Mouse (Mus musculus) liver, embryonic 16.5 days (tissue): Measurements from ENCODE around the gene Lrrc46. TPM values are rescaled to one million over a fixed set of nuclear protein-coding genes. Genes with fewer than 3 reads are reported as not detected.

ENCODE experiments used
- ATAC-seq: fragments of 200-750 bp; cut with Nextera tagmentation; 2 replicates; pipeline ENCODE4 v1.8.0; 2017; ENCODE audit warnings: low read depth, mild to moderate bottlenecking, moderate number of reproducible peaks, moderate library complexity
- H3K27ac ChIP-seq: fragments of 300-500 bp; sonication (generic); 2 replicates; pipeline ENCODE4 v1.5.1; 2014; ENCODE audit warnings: mild to moderate bottlenecking, low read length
- H3K27me3 ChIP-seq: fragments of 300-500 bp; sonication (generic); 2 replicates; pipeline ENCODE4 v1.6.1; 2014; ENCODE audit warnings: low read depth, low read length, mixed read lengths; ENCODE audit not compliant: control insufficient read depth, insufficient read depth
- H3K36me3 ChIP-seq: fragments of 300-500 bp; sonication (generic); 2 replicates; pipeline ENCODE4 v1.6.1; 2014; ENCODE audit warnings: mild to moderate bottlenecking; ENCODE audit not compliant: control insufficient read depth, insufficient read depth
- H3K4me1 ChIP-seq: fragments of 300-500 bp; sonication (generic); 2 replicates; pipeline ENCODE4 v1.6.1; 2014; ENCODE audit warnings: low read depth, low read length, mixed read lengths; ENCODE audit not compliant: control insufficient read depth
- H3K4me2 ChIP-seq: fragments of 300-500 bp; sonication (generic); 2 replicates; pipeline ENCODE4 v1.6.1; 2014; ENCODE audit warnings: low read depth, low read length, mixed read lengths
- H3K4me3 ChIP-seq: fragments of 300-500 bp; sonication (generic); 2 replicates; pipeline ENCODE4 v1.5.1; 2014; ENCODE audit warnings: low read depth, mild to moderate bottlenecking, low read length
- H3K9ac ChIP-seq: fragments of 300-500 bp; sonication (generic); 2 replicates; pipeline ENCODE4 v1.6.1; 2014; ENCODE audit warnings: low read depth, low read length
- H3K9me3 ChIP-seq: fragments of 300-500 bp; sonication (generic); replicated peaks from 2 replicates; pipeline ENCODE4 v1.6.1; 2016; ENCODE audit warnings: low read length; ENCODE audit not compliant: control insufficient read depth
- WGBS: fragments of 180-500 bp; shearing (Covaris S2); extraction: QIAGEN DNeasy Blood & Tissue Kit; methylation state at CpG from one replicate; pipeline ENCODE4 v1.1.7; 2014; ENCODE audit not compliant: insufficient replicate concordance; 5-methylcytosine and 5-hydroxymethylcytosine counted together
- polyA plus RNA-seq: library from polyadenylated mRNA; unstranded; fragments of >200 nt; fragmentation: Nextera tagmentation; extraction: Ambion mirVana; gene quantifications from 2 replicates; pipeline ENCODE4 v1.2.1, GENCODE M21; 2015

The Lrrc46 gene
- polyA plus RNA-seq, 1 experiment from 2014 or later = 0.41 TPM

DNA sequence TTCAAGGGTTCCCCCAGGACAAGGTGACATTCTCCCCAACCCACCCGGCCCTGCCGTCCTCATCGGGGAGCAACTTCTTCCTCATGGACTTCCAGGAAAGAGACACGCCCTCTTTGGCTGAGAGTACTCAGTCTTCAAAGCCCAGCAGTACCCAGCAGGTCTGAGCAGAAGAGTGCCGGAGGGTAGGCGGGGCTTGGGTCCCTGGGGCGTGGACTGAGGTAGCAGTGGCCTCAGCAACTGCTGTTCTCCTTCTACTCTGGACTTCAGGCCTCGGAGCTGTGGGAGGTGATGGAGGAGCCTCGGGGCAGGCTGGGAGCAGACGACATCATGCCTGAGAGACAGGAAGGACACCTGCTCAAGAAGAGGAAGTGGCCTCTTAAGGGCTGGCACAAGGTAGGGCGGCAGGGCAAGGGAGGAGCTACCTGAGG, 11.0 kb upstream of the Lrrc46 start:
- Histone ChIP-seq H3K4me1 (peaks cover 23% of the 10 kb centered on the region), H3K9ac (peak overlapping the region; percentile 73; the same call in 1 of the 2 replicates), H3K9me3 (no peaks in the 10 kb centered on the region), H3K27ac (no peak overlapping the region), H3K4me2 (peak overlapping the region; percentile 75), H3K36me3 (no peaks in the 10 kb centered on the region), H3K4me3 (peak overlapping the region; percentile 62), H3K27me3 (no peaks in the 10 kb centered on the region)
- whole genome bisulfite sequencing = 20% methylated on average over 11 of the region's 11 CpGs
- peak; percentile 64 for ATAC-seq

DNA sequence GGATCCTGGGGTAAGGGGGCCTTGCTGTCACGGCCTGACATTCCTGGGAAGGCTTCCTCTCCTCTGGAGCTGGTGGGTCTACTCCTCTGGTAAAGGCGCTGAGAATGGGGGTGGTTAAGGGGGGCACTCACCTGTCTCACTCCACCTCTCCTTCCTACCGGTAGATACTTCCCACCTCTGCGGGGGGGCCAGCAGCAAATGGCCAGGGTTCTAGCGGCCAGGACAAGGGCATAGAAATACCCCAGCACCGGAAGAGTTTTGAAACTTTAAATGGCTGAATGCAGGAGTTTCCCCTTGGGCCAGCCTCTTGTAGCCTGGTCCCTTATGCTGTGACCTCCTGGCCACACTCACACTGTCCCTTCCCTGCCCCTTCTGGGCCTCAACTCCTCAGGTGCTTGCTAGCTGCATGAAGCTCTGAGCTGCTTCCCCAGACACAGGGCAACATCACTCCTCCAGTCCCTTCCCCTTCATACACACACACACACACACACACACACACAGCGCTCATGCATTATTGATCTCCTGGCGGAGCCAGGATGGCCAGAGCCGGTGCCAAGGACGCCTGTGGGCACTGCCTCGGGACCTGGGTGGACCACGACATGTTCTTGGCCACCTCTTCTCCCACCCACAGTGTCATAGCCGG, 9.9 kb upstream of the Lrrc46 start:
- peak overlapping the region; percentile 62 for H3K4me3 ChIP-seq
- 0 out of 2 replicates have a peak, but pooled peaks have one; percentile 7 for ATAC-seq
- H3K9me3 ChIP-seq = no peaks in the 10 kb centered on the region
- no peaks in the 10 kb centered on the region for H3K36me3 ChIP-seq
- H3K4me1 ChIP-seq = peaks cover 23% of the 10 kb centered on the region
- H3K27ac ChIP-seq = peak overlapping the region; percentile 18; the same call in 1 of the 2 replicates
- WGBS = 11% methylated on average over 13 of the region's 13 CpGs
- peak overlapping the region; percentile 73 for H3K9ac ChIP-seq
- H3K4me2 ChIP-seq = peak overlapping the region; percentile 75
- H3K27me3 ChIP-seq = no peaks in the 10 kb centered on the region

DNA sequence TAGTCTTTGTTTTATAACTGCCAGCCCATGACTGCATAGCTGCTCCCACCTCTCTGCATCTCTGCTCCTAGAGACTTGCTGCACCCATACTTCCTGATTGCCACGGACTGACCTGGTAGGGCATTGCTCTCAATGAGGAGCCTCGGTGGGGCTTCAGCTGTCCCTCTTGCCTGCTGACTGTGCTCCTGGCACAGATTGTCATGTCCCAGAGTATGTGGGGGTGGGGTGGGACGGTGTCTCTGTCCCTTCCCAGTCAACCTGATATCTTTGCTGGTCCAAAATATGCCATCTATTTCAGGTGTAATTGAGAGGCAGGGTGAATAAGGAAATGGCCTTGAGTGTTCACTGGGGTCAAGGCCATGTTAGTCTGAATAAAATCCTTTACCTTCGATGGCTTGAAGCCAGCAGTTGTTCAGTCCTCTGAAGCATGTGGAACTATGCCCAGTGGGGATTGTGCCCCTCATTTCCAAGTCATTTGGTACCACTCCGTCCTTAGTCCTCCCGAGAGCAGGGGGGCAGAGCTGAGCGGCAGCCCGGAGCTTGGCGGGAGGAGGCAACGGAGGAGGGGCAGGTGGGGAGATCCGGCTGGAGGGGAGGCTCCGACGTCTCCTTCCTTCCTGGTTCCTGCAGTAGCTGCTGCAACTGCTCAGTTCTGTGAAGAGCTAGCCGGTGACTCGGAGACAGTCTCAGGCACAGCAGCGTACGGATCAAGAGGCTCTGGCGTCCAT, 9.2 kb upstream of the Lrrc46 start, which contains the start of gene Osbpl7:
Gene Osbpl7 (plus strand): TSS at position 413 of the 728 bp plus-strand sequence.
- Histone ChIP-seq H3K9me3 (no peaks in the 10 kb centered on the region), H3K4me2 (peak within 1 kb of the TSS; percentile 75), H3K4me3 (peak within 1 kb of the TSS; percentile 62), H3K27ac (peak within 1 kb of the TSS; percentile 18; the same call in 1 of the 2 replicates), H3K36me3 (no peaks in the 10 kb centered on the region; the same call in 1 of the 2 replicates), H3K9ac (peak within 1 kb of the TSS; percentile 73), H3K4me1 (peaks cover 23% of the 10 kb centered on the region), H3K27me3 (no peaks in the 10 kb centered on the region)
- peak; percentile 66 for ATAC-seq
- WGBS = 2% methylated on average over 18 of the region's 18 CpGs

DNA sequence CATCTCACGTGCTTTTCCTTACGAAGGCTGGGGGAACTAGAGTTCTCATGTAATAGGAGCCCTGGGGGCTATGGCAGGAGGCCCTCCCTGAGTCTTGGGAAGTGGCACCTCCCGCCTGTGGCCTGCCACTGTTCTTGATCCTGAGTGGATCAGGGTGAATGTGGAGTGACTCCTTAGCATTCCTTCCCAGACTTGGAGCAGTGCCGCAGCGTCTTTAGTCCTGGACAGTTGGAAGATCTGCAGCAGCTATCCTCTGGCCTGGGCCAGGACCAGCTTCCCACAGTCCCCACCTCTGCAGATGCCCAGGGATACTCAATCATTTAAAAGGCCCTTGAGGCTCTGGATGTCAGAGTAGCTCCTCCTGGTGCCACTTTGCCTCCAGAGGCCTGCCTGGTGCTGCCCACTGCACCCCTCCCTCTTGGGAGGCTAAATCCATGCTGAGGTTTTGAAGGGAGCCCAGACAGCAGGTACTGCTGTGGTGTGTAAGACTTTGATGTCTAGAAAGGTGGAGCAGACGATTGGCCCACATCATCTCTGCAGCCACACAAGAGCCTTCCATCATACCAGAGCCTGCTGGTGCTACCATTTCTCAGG, 8.4 kb upstream of the Lrrc46 start:
- peaks cover 23% of the 10 kb centered on the region for H3K4me1 ChIP-seq
- no peak for ATAC-seq
- H3K27me3 ChIP-seq = no peaks in the 10 kb centered on the region
- H3K9ac ChIP-seq = no peak overlapping the region
- H3K9me3 ChIP-seq = no peaks in the 10 kb centered on the region
- H3K27ac ChIP-seq = no peak overlapping the region
- no peak overlapping the region for H3K4me2 ChIP-seq
- no peaks in the 10 kb centered on the region; the same call in 1 of the 2 replicates for H3K36me3 ChIP-seq
- WGBS = 68% methylated on average over 6 of the region's 6 CpGs
- H3K4me3 ChIP-seq = no peak overlapping the region

DNA sequence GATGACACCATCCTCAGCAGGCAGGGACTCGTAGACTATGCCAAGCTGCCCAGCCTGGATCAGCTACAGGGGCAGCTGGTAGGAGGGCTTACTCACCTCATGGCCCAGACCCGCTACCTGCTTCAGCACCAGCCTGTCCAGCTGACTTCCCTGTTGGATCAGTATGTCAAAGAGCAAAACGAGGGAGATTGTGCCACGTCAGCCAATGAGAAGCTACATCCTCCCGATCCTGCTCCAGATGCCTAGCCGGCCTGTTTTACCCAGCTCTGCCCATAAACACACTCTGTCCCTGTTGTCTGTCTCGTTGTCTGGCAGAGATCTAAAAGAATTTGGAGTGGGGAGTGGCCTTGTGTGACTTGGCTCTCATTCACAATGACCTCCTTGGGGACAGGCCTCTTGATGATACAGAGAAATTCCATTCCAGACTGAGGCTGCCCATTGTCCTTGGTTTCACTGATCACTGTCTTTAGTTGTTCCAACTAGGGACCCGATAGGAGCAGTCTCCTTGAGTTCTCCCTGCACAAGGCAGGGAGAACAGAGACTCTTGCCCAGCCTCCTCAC, 7.0 kb upstream of the Lrrc46 start:
- H3K4me1 ChIP-seq = peaks cover 23% of the 10 kb centered on the region
- no peak overlapping the region for H3K9ac ChIP-seq
- H3K4me3 ChIP-seq = no peak overlapping the region
- H3K4me2 ChIP-seq = no peak overlapping the region
- H3K27me3 ChIP-seq = no peaks in the 10 kb centered on the region
- H3K36me3 ChIP-seq = no peaks in the 10 kb centered on the region; the same call in 1 of the 2 replicates
- ATAC-seq = no peak
- no peaks in the 10 kb centered on the region for H3K9me3 ChIP-seq
- WGBS = 74% methylated on average over 8 of the region's 8 CpGs
- H3K27ac ChIP-seq = no peak overlapping the region

DNA sequence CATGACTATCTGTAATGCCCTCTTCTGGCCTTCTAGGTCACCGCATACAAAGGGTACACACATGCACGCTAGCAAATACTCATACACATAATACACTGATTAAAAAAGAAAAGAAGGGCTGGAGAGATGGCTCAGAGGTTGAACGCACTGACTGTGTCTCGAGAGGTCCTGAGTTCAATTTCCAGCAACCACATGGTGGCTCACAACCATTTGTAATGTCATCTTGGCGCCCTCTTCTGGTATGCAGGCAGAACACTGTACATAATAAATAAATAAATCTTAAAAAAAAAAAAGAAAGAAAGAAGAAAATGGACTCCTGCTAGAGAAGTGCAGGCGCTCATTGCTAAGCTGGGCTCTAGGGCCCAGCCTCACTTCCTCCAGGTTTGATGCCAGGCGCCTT, 4.7 kb upstream of the Lrrc46 start:
- WGBS = 74% methylated on average over 7 of the region's 7 CpGs
- H3K27ac ChIP-seq = no peak overlapping the region

DNA sequence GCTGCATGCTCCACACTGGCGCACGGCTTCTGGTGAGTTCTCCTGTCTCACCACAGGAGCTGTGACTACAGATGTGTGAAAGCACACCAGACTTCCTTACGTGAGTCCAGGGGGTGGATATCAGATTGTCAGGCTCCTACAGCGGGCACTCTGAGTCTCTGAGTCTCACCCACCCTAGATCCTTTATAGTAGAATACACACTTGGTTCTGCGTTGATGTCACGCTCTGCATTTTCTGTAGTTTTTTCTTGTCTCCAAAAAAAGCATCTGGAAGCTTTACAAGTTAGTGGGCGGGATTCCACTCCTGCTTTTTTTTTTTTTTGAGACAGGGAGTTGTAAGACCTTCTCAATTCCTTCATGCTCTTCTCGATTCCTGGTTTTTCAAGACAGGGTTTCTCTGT, 3.7 kb upstream of the Lrrc46 start:
- H3K4me2 ChIP-seq = no peak overlapping the region
- no peaks in the 10 kb centered on the region for H3K9me3 ChIP-seq
- ATAC-seq = no peak
- no peak overlapping the region for H3K9ac ChIP-seq
- H3K4me3 ChIP-seq = no peak overlapping the region
- H3K4me1 ChIP-seq = peaks cover 12% of the 10 kb centered on the region
- WGBS = 81% methylated on average over 8 of the region's 8 CpGs
- H3K27me3 ChIP-seq = no peaks in the 10 kb centered on the region
- no peak overlapping the region for H3K27ac ChIP-seq
- H3K36me3 ChIP-seq = no peaks in the 10 kb centered on the region; the same call in 1 of the 2 replicates

More for the DNA sequence above, 4.7 kb upstream of the Lrrc46 start:
- no peak overlapping the region for H3K4me3 ChIP-seq
- H3K4me1 ChIP-seq = peaks cover 14% of the 10 kb centered on the region
- H3K4me2 ChIP-seq = no peak overlapping the region
- ATAC-seq = no peak
- H3K36me3 ChIP-seq = no peaks in the 10 kb centered on the region; the same call in 1 of the 2 replicates
- no peak overlapping the region for H3K9ac ChIP-seq
- no peaks in the 10 kb centered on the region for H3K9me3 ChIP-seq
- no peaks in the 10 kb centered on the region for H3K27me3 ChIP-seq

DNA sequence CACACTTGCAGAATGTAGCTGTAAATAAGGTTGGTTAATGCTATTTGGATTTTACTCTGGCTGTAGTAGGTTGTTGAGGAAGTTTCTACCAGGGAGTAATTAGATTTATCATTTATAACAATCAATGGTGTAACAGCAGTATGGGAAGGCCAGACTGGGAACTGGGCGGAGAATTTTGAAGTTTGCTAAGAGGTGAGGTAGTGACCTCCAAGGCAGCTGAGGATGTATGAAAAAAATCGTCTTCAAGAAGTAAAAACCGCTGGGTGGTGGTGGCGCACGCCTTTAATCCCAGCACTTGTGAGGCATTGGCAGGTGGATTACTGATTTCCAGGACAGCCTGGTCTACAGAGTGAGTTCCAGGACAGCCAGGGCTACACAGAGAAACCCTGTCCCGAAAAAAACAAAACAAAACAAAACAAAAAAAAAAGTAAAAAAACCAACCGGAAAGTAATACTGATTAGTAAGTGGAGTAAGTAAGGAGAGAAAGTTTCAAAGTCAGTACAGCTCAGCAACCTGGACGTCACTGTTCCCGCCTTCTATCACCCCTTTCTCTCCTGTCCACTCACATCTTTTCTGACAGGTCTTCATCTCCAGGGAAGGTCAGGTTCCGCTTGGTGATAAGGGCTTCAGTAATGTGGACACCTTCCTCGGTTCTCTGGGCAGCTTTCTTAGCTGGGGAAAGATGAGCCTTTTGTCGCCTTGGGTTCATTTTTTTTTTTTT, 746 bp downstream of the Lrrc46 start:
- Histone ChIP-seq H3K9ac (peak overlapping the region; percentile 38; the same call in 1 of the 2 replicates), H3K4me3 (peak overlapping the region; percentile 79), H3K4me2 (peak overlapping the region; percentile 77), H3K36me3 (no peaks in the 10 kb centered on the region; the same call in 1 of the 2 replicates), H3K27me3 (no peaks in the 10 kb centered on the region), H3K9me3 (no peaks in the 10 kb centered on the region), H3K27ac (peak overlapping the region; percentile 3; the same call in 1 of the 2 replicates), H3K4me1 (peaks cover 12% of the 10 kb centered on the region)
- WGBS = 28% methylated on average over 12 of the region's 12 CpGs
- no peak for ATAC-seq
